Mouse (Mus musculus) stomach, embryonic 15.5 days (tissue): Measurements from ENCODE around the gene Stard3. TPM values are rescaled to one million over a fixed set of nuclear protein-coding genes. Genes with fewer than 3 reads are reported as not detected.
A peak's percentile ranks its signal among the peaks of the same experiment; 100 is the strongest.

Source experiments
- ATAC-seq: fragments of 200-750 bp; cut with Nextera tagmentation; 2 replicates; pipeline ENCODE4 v1.8.0; 2017; ENCODE audit warnings: low read depth, moderate number of reproducible peaks, moderate TSS enrichment; ENCODE audit not compliant: insufficient read depth, low FRiP score
- H3K27ac ChIP-seq: fragments of 300-500 bp; sonication (generic); 2 replicates; pipeline ENCODE4 v1.5.1; 2015; ENCODE audit warnings: mild to moderate bottlenecking, inconsistent platforms
- H3K27me3 ChIP-seq: fragments of 300-500 bp; sonication (generic); replicated peaks from 2 replicates; pipeline ENCODE4 v1.6.1; 2015; ENCODE audit warnings: inconsistent platforms
- H3K36me3 ChIP-seq: fragments of 300-500 bp; sonication (generic); 2 replicates; pipeline ENCODE4 v1.6.1; 2015; ENCODE audit warnings: inconsistent platforms
- H3K4me1 ChIP-seq: fragments of 300-500 bp; sonication (generic); 2 replicates; pipeline ENCODE4 v1.6.1; 2015; ENCODE audit warnings: inconsistent platforms
- H3K4me2 ChIP-seq: fragments of 300-500 bp; sonication (generic); 2 replicates; pipeline ENCODE4 v1.6.1; 2015; ENCODE audit warnings: mild to moderate bottlenecking, inconsistent platforms
- H3K4me3 ChIP-seq: fragments of 300-500 bp; sonication (generic); replicated peaks from 2 replicates; pipeline ENCODE4 v1.5.1; 2015; ENCODE audit warnings: inconsistent platforms
- H3K9ac ChIP-seq: fragments of 300-500 bp; sonication (generic); 2 replicates; pipeline ENCODE4 v1.6.1; 2015; ENCODE audit warnings: inconsistent platforms
- H3K9me3 ChIP-seq: fragments of 300-500 bp; sonication (generic); 2 replicates; pipeline ENCODE4 v1.6.1; 2016; ENCODE audit warnings: inconsistent platforms
- WGBS: fragments of 180-500 bp; shearing (Covaris S2); methylation state at CpG from one replicate; pipeline ENCODE4 v1.1.7; 2015; 5-methylcytosine and 5-hydroxymethylcytosine counted together
- polyA plus RNA-seq: library from polyadenylated mRNA; unstranded; fragments of >200 nt; fragmentation: Nextera tagmentation; extraction: Ambion mirVana; gene quantifications from 2 replicates; pipeline ENCODE4 v1.2.1, GENCODE M21; 2015

Stard3 gene
- polyA plus RNA-seq, 1 experiment from 2014 or later: 41.1 TPM

DNA sequence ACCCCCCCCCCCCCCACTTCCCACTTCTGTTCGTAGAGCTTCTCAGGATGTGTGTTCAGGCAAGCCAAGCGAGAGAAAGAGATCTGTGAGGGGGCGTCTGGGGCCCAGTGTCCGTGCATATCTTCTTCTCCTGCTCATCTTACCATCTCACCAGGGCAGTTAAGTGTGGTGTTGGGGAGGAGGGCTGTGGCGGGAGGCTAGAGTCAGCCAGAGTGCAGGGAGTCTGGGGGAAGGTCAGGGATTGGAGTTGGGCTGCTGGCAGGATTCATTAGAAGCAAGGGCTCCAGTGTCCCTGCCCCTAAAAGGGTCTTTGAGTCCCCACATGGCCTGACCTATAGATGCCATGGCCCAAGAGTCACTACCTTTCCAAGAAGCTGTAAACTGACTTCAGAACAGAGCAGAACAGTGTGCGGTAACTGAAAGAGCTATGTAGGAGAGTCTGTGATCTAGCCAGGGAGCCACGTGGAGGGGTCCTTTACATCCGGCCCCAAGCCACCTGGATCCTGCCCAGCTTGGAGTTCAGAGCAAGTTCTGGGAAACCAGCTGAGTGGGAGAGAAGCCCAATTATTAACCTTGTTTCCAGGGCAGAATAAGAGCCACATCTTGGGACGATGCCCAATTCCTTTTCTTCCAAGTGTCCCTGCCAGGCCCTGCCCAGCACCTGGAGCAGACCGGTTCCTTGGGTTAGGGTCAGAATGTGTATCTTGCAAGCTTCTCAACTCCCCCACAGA, 34.9 kb upstream of the Stard3 start:
- no peak overlapping the region for H3K4me3 ChIP-seq
- H3K4me2 ChIP-seq: no peak overlapping the region
- no peak for ATAC-seq
- no peaks in the 10 kb centered on the region for H3K9me3 ChIP-seq
- H3K27me3 ChIP-seq: peaks cover 98% of the 10 kb centered on the region
- H3K36me3 ChIP-seq: no peaks in the 10 kb centered on the region
- H3K27ac ChIP-seq: no peak overlapping the region
- peaks cover 15% of the 10 kb centered on the region for H3K4me1 ChIP-seq
- WGBS: 3% methylated on average over 10 of the region's 10 CpGs
- no peak overlapping the region for H3K9ac ChIP-seq

DNA sequence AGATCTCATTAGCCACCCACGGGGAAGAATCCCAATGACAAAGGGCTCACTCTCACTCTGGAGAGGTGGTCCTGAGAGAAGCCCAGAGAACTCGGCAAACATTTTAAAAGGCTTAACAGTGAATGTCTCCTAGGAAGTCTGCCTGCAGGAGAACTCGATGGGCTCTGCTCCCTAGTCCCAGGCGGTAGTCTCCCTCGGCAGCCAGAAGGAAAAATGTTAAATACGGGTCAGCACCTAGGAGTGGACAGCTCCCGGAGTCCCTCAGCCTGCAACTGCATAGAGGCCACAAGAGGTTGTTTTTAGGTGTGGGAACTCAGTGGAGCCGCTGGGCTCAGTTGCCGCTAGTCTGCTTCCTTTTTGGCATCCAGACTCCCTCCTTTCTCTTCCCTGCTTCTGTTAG, 34.2 kb upstream of the Stard3 start:
- WGBS: 1% methylated on average over 9 of the region's 9 CpGs
- Histone ChIP-seq H3K4me3 (no peak overlapping the region), H3K27ac (no peak overlapping the region), H3K27me3 (peaks cover 98% of the 10 kb centered on the region), H3K4me2 (no peak overlapping the region), H3K36me3 (no peaks in the 10 kb centered on the region), H3K4me1 (peaks cover 20% of the 10 kb centered on the region), H3K9ac (no peak overlapping the region), H3K9me3 (no peaks in the 10 kb centered on the region)
- ATAC-seq: no peak

DNA sequence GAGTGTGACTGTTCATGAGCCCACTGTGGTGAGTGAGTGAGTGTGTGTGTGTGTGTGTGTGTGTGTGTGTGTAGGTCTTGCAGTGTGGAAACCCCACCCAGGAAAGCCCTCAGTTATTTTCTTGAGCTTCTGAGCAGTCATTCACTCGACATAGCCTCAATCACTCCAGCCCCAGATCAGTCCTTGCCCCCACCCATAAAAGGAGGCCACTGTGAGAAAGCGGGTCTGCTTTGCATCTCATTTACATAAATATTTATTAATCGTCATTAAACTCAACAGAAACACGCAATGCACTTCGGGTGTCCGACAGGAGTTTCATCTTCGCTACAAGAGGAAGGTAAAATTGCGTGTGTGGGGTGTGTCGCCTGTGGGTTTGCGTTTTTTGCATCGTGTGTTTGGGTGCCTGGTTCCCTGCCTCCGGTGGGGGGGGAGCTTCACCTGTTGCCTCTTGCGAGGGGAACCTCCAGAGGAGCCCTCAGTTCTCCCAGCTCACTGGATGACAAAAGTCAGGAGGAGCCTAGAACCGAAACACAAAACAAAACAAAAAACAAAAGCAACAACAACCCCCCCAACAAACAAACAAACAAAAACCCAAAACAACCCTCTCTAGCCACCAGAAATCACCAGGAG, 32.9 kb upstream of the Stard3 start:
- ATAC-seq: no peak
- no peak overlapping the region for H3K9ac ChIP-seq
- no peak overlapping the region for H3K4me3 ChIP-seq
- no peaks in the 10 kb centered on the region for H3K9me3 ChIP-seq
- H3K36me3 ChIP-seq: no peaks in the 10 kb centered on the region
- no peak overlapping the region for H3K27ac ChIP-seq
- WGBS: 10% methylated on average over 14 of the region's 14 CpGs
- H3K27me3 ChIP-seq: peaks cover 98% of the 10 kb centered on the region
- H3K4me1 ChIP-seq: peaks cover 20% of the 10 kb centered on the region
- no peak overlapping the region for H3K4me2 ChIP-seq

- peaks cover 98% of the 10 kb centered on the region for H3K27me3 ChIP-seq
- no peaks in the 10 kb centered on the region for H3K9me3 ChIP-seq
- H3K9ac ChIP-seq: no peak overlapping the region
- H3K4me2 ChIP-seq: no peak overlapping the region
- H3K36me3 ChIP-seq: no peaks in the 10 kb centered on the region
- H3K27ac ChIP-seq: no peak overlapping the region
- H3K4me3 ChIP-seq: no peak overlapping the region
- H3K4me1 ChIP-seq: peaks cover 20% of the 10 kb centered on the region
- no peak for ATAC-seq
- 6% methylated on average over 22 of the region's 22 CpGs for WGBS
These were observed 32.3 kb upstream of the Stard3 start for GRCm38 (mm10) chr11:98325821-98326218.

DNA sequence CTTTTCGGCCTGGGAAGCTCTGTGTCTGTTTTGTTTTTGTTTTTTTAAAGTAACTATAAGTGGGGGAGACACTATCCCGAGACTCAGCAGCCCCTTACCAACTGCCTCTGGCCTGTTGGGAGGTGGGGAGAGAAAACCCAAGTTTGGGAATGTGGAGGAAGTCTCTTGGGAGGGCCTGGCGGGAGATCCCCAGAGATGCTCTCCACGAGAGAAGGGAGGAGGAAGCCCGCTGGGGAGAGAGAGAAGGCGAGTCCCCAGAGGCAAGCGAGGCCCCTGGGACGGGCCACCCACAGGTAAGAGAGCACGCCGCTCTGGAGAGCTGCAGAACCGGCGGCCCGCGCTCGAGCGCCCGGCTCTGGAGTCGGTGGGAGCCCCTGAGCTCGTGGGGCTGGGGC, 31.4 kb upstream of the Stard3 start:
- Histone ChIP-seq H3K9ac (no peak overlapping the region), H3K4me3 (peak overlapping the region; percentile 24; the same call in 1 of the 2 replicates), H3K27me3 (peaks cover 97% of the 10 kb centered on the region), H3K4me1 (peaks cover 20% of the 10 kb centered on the region), H3K27ac (no peak overlapping the region), H3K9me3 (no peaks in the 10 kb centered on the region), H3K36me3 (no peaks in the 10 kb centered on the region), H3K4me2 (no peak overlapping the region)
- under 1% methylated on average over 19 of the region's 19 CpGs for WGBS
- no peak for ATAC-seq

- Histone ChIP-seq H3K4me2 (peak overlapping the region; percentile 46), H3K4me3 (peak overlapping the region; percentile 24), H3K27ac (no peak overlapping the region), H3K9me3 (no peaks in the 10 kb centered on the region), H3K27me3 (peaks cover 97% of the 10 kb centered on the region), H3K4me1 (peaks cover 20% of the 10 kb centered on the region), H3K9ac (no peak overlapping the region), H3K36me3 (no peaks in the 10 kb centered on the region)
- under 1% methylated on average over 96 of the region's 97 CpGs for WGBS
- ATAC-seq: no peak
These were observed 30.8 kb upstream of the Stard3 start for GRCm38 (mm10) chr11:98327136-98328030.

- peak overlapping the region; percentile 24 for H3K4me3 ChIP-seq
- ATAC-seq: no peak
- H3K27me3 ChIP-seq: peaks cover 97% of the 10 kb centered on the region
- H3K9me3 ChIP-seq: no peaks in the 10 kb centered on the region
- H3K9ac ChIP-seq: no peak overlapping the region
- H3K36me3 ChIP-seq: no peaks in the 10 kb centered on the region
- H3K4me1 ChIP-seq: peaks cover 20% of the 10 kb centered on the region
- H3K4me2 ChIP-seq: peak overlapping the region; percentile 46
- no peak overlapping the region for H3K27ac ChIP-seq
- under 1% methylated on average over 35 of the region's 35 CpGs for WGBS
These were observed 30.2 kb upstream of the Stard3 start for GRCm38 (mm10) chr11:98328031-98328370.

DNA sequence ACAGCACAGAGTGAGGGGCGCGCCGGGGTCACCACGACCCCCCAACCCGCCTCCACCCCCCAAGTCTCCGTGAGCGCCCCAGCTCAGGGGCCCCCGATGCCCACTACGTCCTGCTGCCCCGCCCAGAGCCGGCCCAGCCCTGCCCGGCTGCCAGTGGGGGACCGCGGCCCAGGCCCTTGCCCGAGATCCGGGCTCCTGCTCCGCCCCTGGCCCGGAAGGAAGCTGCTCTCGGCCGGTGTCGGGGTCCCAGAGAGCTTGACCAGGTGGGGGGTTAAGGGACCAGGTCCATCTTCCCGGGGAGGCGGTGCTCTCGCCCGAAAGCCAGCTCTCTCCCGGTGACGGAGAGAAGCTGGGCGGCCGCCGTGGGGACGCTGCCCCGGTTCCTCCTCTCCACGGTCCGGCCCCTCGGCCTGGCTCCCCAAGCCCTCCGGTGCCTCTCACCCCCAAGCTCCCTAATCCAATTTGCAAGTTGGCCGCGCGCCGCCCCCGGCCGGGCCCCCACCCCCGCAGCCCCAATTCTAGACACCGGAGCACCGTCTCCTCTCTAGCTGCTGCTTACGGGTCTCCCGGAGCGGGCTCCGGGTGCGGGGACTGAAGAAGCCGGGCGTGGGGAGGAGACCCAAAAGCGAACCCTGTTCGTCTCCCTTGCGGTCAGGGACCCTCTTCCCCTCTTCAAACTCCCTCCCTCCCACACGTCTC, 29.6 kb upstream of the Stard3 start:
- H3K27ac ChIP-seq: no peak overlapping the region
- H3K36me3 ChIP-seq: no peaks in the 10 kb centered on the region
- H3K4me2 ChIP-seq: peak overlapping the region; percentile 46
- no peaks in the 10 kb centered on the region for H3K9me3 ChIP-seq
- H3K9ac ChIP-seq: no peak overlapping the region
- peak overlapping the region; percentile 24 for H3K4me3 ChIP-seq
- H3K27me3 ChIP-seq: peaks cover 97% of the 10 kb centered on the region
- no peak for ATAC-seq
- H3K4me1 ChIP-seq: peaks cover 20% of the 10 kb centered on the region
- under 1% methylated on average over 49 of the region's 56 CpGs for WGBS

DNA sequence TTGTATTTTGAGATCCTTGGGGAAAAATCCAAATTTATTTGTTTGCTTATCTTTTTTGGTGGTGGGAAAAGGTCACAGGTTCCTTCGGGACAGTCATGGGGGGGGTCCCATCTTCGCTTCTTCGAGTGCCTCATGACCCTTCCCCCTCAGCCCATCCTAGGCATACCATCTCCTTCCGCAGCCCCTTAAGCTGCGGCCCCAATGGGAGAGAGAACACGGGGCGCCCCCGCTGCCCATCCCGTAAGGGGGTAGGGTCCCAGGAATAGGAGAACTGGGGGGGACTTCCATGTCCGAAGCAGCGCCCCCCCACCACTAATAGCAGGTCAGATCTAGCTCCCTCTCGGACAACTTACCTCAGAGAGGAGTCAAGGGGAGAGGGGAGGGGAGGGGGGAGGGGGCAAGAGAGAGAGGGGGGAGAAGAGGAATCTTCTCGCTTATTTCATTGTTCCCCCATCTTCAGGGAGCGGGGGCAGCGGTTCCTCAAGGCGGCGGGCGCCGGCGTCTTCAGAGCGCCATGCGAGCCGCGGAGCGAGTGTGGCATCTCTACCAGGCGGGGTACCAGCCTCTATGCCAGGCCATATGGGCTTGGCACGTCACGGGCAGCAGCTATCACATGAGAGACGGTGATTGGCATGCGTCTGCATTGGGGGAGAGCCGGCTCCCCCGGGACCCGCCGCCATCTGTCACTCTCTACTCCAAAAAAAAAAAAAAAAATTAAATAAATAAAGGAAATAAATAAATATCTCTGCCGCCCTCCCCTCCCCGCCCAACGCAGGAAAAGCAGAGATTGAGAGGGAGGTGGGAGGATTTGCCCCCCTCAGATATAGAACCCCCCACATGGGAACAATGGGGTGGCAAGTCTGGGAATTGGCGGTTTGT, 28.8 kb upstream of the Stard3 start, which contains the start of gene Neurod2:
Neurod2 (minus strand) TSS at position 568 of the 879 bp plus-strand sequence.
- Histone ChIP-seq H3K9ac (no peak within 1 kb of the TSS), H3K36me3 (no peaks in the 10 kb centered on the region), H3K4me1 (peaks cover 26% of the 10 kb centered on the region), H3K4me3 (peak within 1 kb of the TSS; percentile 24), H3K4me2 (peak within 1 kb of the TSS; percentile 46), H3K9me3 (no peaks in the 10 kb centered on the region), H3K27me3 (peaks cover 97% of the 10 kb centered on the region), H3K27ac (no peak within 1 kb of the TSS)
- WGBS: 4% methylated on average over 38 of the region's 38 CpGs
- no peak for ATAC-seq

- Histone ChIP-seq H3K9ac (no peak overlapping the region), H3K36me3 (no peaks in the 10 kb centered on the region), H3K4me3 (no peak overlapping the region), H3K4me2 (no peak overlapping the region), H3K27me3 (peaks cover 97% of the 10 kb centered on the region), H3K4me1 (peaks cover 34% of the 10 kb centered on the region), H3K27ac (no peak overlapping the region), H3K9me3 (no peaks in the 10 kb centered on the region)
- ATAC-seq: no peak
- WGBS: 38% methylated on average over 9 of the region's 9 CpGs
These were observed 28.0 kb upstream of the Stard3 start for GRCm38 (mm10) chr11:98329960-98330744.
